Mouse (Mus musculus): ENCODE data around the gene Fut11. TPM values are rescaled to one million over a fixed set of nuclear protein-coding genes. Genes with fewer than 3 reads are reported as not detected.

Gene Fut11
- 0.49 and 0.69 TPM in 2 replicates for total RNA-seq (2012; rRNA removed)
- polyA plus RNA-seq (2012; ENCODE audit: insufficient read depth in 1 of 2, insufficient read length in 2 of 2, low read depth in 1 of 2, low replicate concordance in 2 of 2, missing spikeins in 1 of 2) = 1 to 10 TPM in 1 of 2 experiments, not detected in 1; 1.8 TPM

DNA sequence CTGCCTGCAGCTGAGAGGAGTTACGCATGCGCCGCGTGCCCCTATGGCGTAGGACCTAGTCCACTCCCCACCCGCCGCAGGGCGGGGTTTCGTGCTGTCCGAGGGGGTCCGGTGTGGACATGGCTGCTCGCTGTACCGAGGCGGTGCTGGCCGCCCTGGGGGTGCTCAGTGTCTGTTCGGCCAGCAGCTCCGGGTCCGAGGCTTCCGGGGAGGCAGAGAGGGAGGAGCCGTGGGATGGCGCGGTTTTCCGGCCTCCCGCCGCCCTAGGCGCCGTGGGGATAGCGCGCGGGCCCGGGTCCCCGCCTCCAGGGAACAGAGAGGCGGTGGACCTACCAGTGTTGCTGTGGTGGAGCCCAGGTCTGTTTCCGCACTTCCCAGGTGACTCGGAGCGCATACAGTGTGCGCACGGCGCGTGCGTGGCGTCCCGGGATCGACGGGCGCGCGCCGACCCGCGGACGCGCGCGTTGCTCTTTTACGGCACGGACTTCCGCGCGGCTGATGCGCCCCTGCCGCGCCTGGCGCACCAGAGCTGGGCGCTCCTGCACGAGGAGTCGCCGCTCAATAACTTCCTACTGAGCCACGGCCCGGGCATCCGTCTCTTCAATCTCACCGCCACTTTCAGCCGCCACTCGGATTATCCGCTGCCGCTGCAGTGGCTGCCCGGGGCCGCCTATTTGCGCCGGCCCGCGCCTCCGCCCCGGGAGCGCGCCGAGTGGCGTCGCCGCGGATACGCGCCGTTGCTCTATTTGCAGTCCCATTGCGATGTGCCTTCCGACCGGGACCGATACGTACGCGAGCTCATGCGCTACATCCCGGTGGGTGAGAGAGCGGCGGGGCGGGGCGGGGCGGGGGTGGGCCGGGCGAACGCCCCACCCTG, at the start of gene Fut11:
Gene Fut11 (plus strand): TSS at position 85 of the 877 bp plus-strand sequence.
- TF ChIP-seq POLR2AphosphoS5 (IDR thresholded peaks at IDR 0.05; ENCODE audit: borderline replicate concordance, low read depth, low read length) = no peak
- TF ChIP-seq POLR2AphosphoS2 (IDR thresholded peaks at IDR 0.05; ENCODE audit: low read length) = 0 out of 2 replicates have a peak, but pooled peaks have one; percentile 5
- no peaks in the 10 kb centered on the region for H3K9me3 ChIP-seq (replicated peaks; ENCODE audit: insufficient read depth, low read length)
- H3K27me3 ChIP-seq (ENCODE audit: control insufficient read depth in 1 of 2, insufficient read depth in 2 of 2, low read length in 2 of 2) = no peaks in the 10 kb centered on the region
- H3K9ac ChIP-seq (ENCODE audit: control insufficient read depth, low read depth, low read length, poor library complexity, severe bottlenecking) = no peak within 1 kb of the TSS
- no peak for DNase-seq (ENCODE audit: low read depth, low spot score)
- H3K27ac ChIP-seq (ENCODE audit: control insufficient read depth, low read depth, low read length) = no peak within 1 kb of the TSS
- H3K79me2 ChIP-seq (ENCODE audit: control insufficient read depth, insufficient read depth, low read length, poor library complexity) = peaks cover 24% of the 10 kb centered on the region
- H3K4me1 ChIP-seq (ENCODE audit: control insufficient read depth in 1 of 2, insufficient read depth in 2 of 2, low read length in 2 of 2) = peaks cover 12 to 14% of the 10 kb centered on the region in 2 experiments
- H3K4me3 ChIP-seq (ENCODE audit: control insufficient read depth in 1 of 2, insufficient read depth in 1 of 2, low read depth in 2 of 2, low read length in 2 of 2) = no peak within 1 kb of the TSS
- H3K36me3 ChIP-seq (ENCODE audit: control insufficient read depth in 1 of 2, insufficient read depth in 2 of 2, low read length in 2 of 2) = peaks cover 20 to 29% of the 10 kb centered on the region in 2 experiments

DNA sequence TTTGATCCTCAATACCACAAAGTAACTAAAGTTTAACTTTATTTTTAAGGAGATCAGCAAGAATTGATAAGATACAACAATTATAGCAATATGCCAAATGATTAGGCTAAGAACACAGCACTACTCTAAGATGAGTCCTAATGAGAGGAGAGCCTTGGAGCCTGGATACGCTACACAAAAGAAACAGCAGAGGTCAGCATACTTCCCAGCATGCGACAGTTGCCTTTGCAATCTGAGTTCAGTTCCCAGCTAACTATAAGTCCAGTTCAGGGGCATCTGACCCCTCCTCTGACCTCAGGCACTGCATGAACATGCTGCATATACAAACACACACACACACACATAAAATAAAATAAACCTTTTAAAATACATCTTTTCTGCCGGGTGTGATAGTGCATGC, 49.2 kb upstream of the Fut11 start:
- TF ChIP-seq CTCF (IDR thresholded peaks at IDR 0.05 in 2 of 3, conservative IDR thresholded peaks at IDR 0.05 in 1 of 3; ENCODE audit: control insufficient read depth in 1 of 3, insufficient read depth in 1 of 3, low read depth in 2 of 3, low read length in 3 of 3, poor library complexity in 1 of 3, severe bottlenecking in 1 of 3) (peak; percentile 18 to 44 (median 19); a peak in 5 of 6 replicates), HCFC1 (IDR thresholded peaks at IDR 0.05; ENCODE audit: low read depth, low read length) (no peak), NELFE (IDR thresholded peaks at IDR 0.05; ENCODE audit: low read depth, low read length) (no peak), SMC3 (IDR thresholded peaks at IDR 0.05; ENCODE audit: low read depth, low read length) (peak; percentile 39), RAD21 (IDR thresholded peaks at IDR 0.05; ENCODE audit: low read depth, low read length) (peak; percentile 8), GATA1 (IDR thresholded peaks at IDR 0.05; ENCODE audit: low read depth, low read length) (no peak)
- Histone ChIP-seq H3K4me3 (ENCODE audit: control insufficient read depth in 1 of 2, insufficient read depth in 1 of 2, low read depth in 2 of 2, low read length in 2 of 2) (no peak overlapping the region), H3K27me3 (ENCODE audit: control insufficient read depth in 1 of 2, insufficient read depth in 2 of 2, low read length in 2 of 2) (no peaks in the 10 kb centered on the region), H3K27ac (ENCODE audit: control insufficient read depth, low read depth, low read length) (no peak overlapping the region), H3K36me3 (ENCODE audit: control insufficient read depth in 1 of 2, insufficient read depth in 2 of 2, low read length in 2 of 2) (peaks cover 0 to 16% of the 10 kb centered on the region in 2 experiments; a peak in 2 of 4 replicates), H3K4me1 (ENCODE audit: control insufficient read depth in 1 of 2, insufficient read depth in 2 of 2, low read length in 2 of 2) (peaks cover 2 to 17% of the 10 kb centered on the region in 2 experiments), H3K9ac (ENCODE audit: control insufficient read depth, low read depth, low read length, poor library complexity, severe bottlenecking) (no peak overlapping the region), H3K9me3 (replicated peaks; ENCODE audit: insufficient read depth, low read length) (no peaks in the 10 kb centered on the region), H3K79me2 (ENCODE audit: control insufficient read depth, insufficient read depth, low read length, poor library complexity) (peaks cover 8% of the 10 kb centered on the region)
- DNase-seq (ENCODE audit: low read depth, low spot score) = peak; percentile 41

DNA sequence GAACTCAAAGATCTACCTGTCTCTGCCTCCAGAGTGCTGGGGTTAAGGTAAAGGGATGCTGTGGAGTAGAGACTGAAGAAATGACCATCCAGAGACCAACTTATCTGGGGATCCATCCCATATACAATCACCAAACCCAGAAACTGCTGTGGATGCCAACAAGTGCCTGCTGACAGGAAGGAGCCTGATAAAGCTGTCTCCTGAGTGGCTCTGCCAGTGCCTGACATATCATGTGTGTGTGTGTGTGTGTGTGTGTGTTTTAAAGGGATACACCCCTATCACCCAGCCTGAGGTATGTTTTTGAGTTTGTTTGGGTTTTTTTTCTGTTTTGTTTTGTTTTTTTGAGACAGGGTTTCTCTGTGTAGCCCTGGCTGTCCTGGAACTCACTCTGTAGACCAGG, 48.4 kb upstream of the Fut11 start:
- Histone ChIP-seq H3K79me2 (ENCODE audit: control insufficient read depth, insufficient read depth, low read length, poor library complexity) (peaks cover 2% of the 10 kb centered on the region), H3K36me3 (ENCODE audit: control insufficient read depth in 1 of 2, insufficient read depth in 2 of 2, low read length in 2 of 2) (peaks cover 0 to 16% of the 10 kb centered on the region in 2 experiments; a peak in 2 of 4 replicates), H3K9ac (ENCODE audit: control insufficient read depth, low read depth, low read length, poor library complexity, severe bottlenecking) (peak overlapping the region; percentile 7; the same call in 1 of the 2 replicates), H3K27ac (ENCODE audit: control insufficient read depth, low read depth, low read length) (no peak overlapping the region; the same call in 1 of the 2 replicates), H3K27me3 (ENCODE audit: control insufficient read depth in 1 of 2, insufficient read depth in 2 of 2, low read length in 2 of 2) (no peaks in the 10 kb centered on the region), H3K9me3 (replicated peaks; ENCODE audit: insufficient read depth, low read length) (no peaks in the 10 kb centered on the region), H3K4me3 (ENCODE audit: control insufficient read depth in 1 of 2, insufficient read depth in 1 of 2, low read depth in 2 of 2, low read length in 2 of 2) (no peak overlapping the region), H3K4me1 (ENCODE audit: control insufficient read depth in 1 of 2, insufficient read depth in 2 of 2, low read length in 2 of 2) (peaks cover 2 to 17% of the 10 kb centered on the region in 2 experiments)
- peak; percentile 72 for DNase-seq (ENCODE audit: low read depth, low spot score)
- TF ChIP-seq NRF1 (IDR thresholded peaks at IDR 0.05; ENCODE audit: insufficient read depth, low read depth, low read length, poor library complexity, severe bottlenecking) (no peak), RCOR1 (IDR thresholded peaks at IDR 0.05; ENCODE audit: low read depth, low read length) (peak; percentile 48; the same call in 1 of the 2 replicates), GATA1 (IDR thresholded peaks at IDR 0.05; ENCODE audit: low read depth, low read length) (peak; percentile 73), TBP (IDR thresholded peaks at IDR 0.05; ENCODE audit: low read depth, low read length) (0 out of 2 replicates have a peak, but pooled peaks have one; percentile 43), CTCF (IDR thresholded peaks at IDR 0.05 in 2 of 3, conservative IDR thresholded peaks at IDR 0.05 in 1 of 3; ENCODE audit: control insufficient read depth in 1 of 3, insufficient read depth in 1 of 3, low read depth in 2 of 3, low read length in 3 of 3, poor library complexity in 1 of 3, severe bottlenecking in 1 of 3) (no peak), MXI1 (IDR thresholded peaks at IDR 0.05; ENCODE audit: low read depth, low read length) (peak; percentile 13; the same call in 1 of the 2 replicates), TCF12 (IDR thresholded peaks at IDR 0.05; ENCODE audit: low read depth, low read length) (peak; percentile 80), TAL1 (IDR thresholded peaks at IDR 0.05; ENCODE audit: low read length) (peak; percentile 67), ETS1 (IDR thresholded peaks at IDR 0.05; ENCODE audit: low read depth, low read length) (peak; percentile 73), EP300 (IDR thresholded peaks at IDR 0.05; ENCODE audit: low read depth in 1 of 2, low read length in 2 of 2) (peak; percentile 52 to 78; a peak in 3 of 4 replicates), SIN3A (IDR thresholded peaks at IDR 0.05; ENCODE audit: low read length) (peak; percentile 77)

Measured in MEL (cell line).